ENCODE assay signal across 25 mouse cellular contexts in the genomic region with DNA sequence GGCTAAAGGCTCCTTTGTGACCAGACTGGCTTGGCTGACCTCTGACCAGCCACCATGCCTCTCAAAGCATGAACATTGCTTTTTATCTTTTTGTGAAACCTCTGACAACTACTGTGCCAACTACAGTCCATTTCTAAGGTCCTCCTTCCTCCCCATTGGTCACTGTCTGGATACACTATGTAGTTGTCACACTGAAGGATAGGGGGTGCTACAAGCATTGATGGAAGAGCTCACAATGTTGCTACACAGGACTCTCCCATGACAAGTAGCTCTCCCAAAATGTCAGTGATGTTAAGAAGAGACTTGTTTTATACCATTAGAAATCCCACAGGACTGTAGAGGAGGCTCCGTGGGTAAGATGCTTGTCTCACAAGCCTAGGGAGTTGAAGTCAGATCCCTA.
A peak's percentile ranks its signal among the peaks of the same experiment; 100 is the strongest.
DNase-seq lines count a peak whose midpoint lies in the region; ATAC-seq and TF ChIP-seq lines count a peak whose summit lies in the region.
"Had no signal": no experiment of that assay in that cellular context is flagged by ENCODE, and none has a peak within 500 bp of the region (broad histone marks: within the 10 kb centered on the region; RNA-seq: fewer than 3 reads in every experiment).

No protein-coding gene starts in this region.

- no peak overlapping the region for H3K4me3 ChIP-seq in heart, adult 2 months
- H3K4me3 ChIP-seq in lung, adult 2 months (replicated peaks; ENCODE audit: extremely low read depth, low read depth, low read length), result no peak overlapping the region
- H3K4me3 ChIP-seq in CH12.LX (replicated peaks in 1 of 3; ENCODE audit: low read depth in 2 of 3, low read length in 2 of 3, poor library complexity in 1 of 3), result no peak overlapping the region
- H3K4me3 ChIP-seq in embryonic facial prominence, embryonic 10.5 days, result no peak overlapping the region
- H3K4me3 ChIP-seq: embryonic facial prominence, embryonic 15.5 days; forebrain, embryonic 10.5 days; heart, embryonic 10.5 days; hindbrain, embryonic 13.5 days; intestine, embryonic 15.5 days; kidney, embryonic 15.5 days; limb, embryonic 15.5 days; megakaryocyte, embryonic 14.5 days; stomach, embryonic 15.5 days had no signal

- no peak overlapping the region for H3K4me2 ChIP-seq in CH12.LX (ENCODE audit: insufficient read depth, low read depth, poor library complexity, severe bottlenecking)
- H3K4me2 ChIP-seq: embryonic facial prominence, embryonic 15.5 days; hindbrain, embryonic 13.5 days; intestine, embryonic 15.5 days; kidney, embryonic 15.5 days; limb, embryonic 15.5 days; stomach, embryonic 15.5 days had no signal

- no peak for ATAC-seq in megakaryocyte, adult 5-6 weeks (ENCODE audit: poor library complexity, severe bottlenecking)
- ATAC-seq: activated CD4-positive, CD25-positive, alpha-beta regulatory T cell, adult 4 months; intestine, embryonic 15.5 days; Patski had no signal

- dilution Hi-C loops in CH12.LX (cut with MboI; ENCODE audit: extremely low pct_ligation_motif_present, extremely low pct_unique_long_range_greater_than_20kb, low sequenced_read_pairs), result no loop called here

- H3K9me3 ChIP-seq in CH12.LX (replicated peaks; ENCODE audit: low read length), result no peaks in the 10 kb centered on the region
- no peaks in the 10 kb centered on the region for H3K9me3 ChIP-seq in embryonic facial prominence, embryonic 10.5 days
- H3K9me3 ChIP-seq: embryonic facial prominence, embryonic 15.5 days; forebrain, embryonic 10.5 days; heart, embryonic 10.5 days; hindbrain, embryonic 13.5 days; intestine, embryonic 15.5 days; kidney, embryonic 15.5 days; limb, embryonic 15.5 days; stomach, embryonic 15.5 days had no signal

- no peak for DNase-seq in heart, adult 2 months
- DNase-seq in heart, postnatal 25 days (ENCODE audit: low spot score), result no peak
- no peak for DNase-seq in lung, adult 2 months
- DNase-seq in lung, postnatal 14 days, result no peak
- DNase-seq in CH12.LX (ENCODE audit: extremely low read depth), result peak; percentile 45
- peak; percentile 6 for DNase-seq in embryonic facial prominence, embryonic 10.5 days (ENCODE audit: low spot score)
- DNase-seq: adrenal gland, postnatal 10 days; cerebellum, postnatal 10 days; gastrocnemius, postnatal 14 days; heart, postnatal 10 days; layer of hippocampus, postnatal 36 days; right cerebral cortex, postnatal 25 days; thymus, adult 2 months had no signal

- H3K4me1 ChIP-seq in heart, adult 2 months (ENCODE audit: control insufficient read depth, insufficient read depth, low read length), result no peaks in the 10 kb centered on the region
- H3K4me1 ChIP-seq in lung, adult 2 months (ENCODE audit: control insufficient read depth, insufficient read depth, low read length), result no peaks in the 10 kb centered on the region
- peaks cover 18 to 48% of the 10 kb centered on the region in 2 experiments for H3K4me1 ChIP-seq in CH12.LX (ENCODE audit: control insufficient read depth in 1 of 2, insufficient read depth in 2 of 2)
- peaks cover 20% of the 10 kb centered on the region for H3K4me1 ChIP-seq in embryonic facial prominence, embryonic 10.5 days
- H3K4me1 ChIP-seq: megakaryocyte, embryonic 14.5 days had no signal

- H3K36me3 ChIP-seq in heart, adult 2 months (ENCODE audit: control insufficient read depth, insufficient read depth, low read length), result no peaks in the 10 kb centered on the region
- no peaks in the 10 kb centered on the region for H3K36me3 ChIP-seq in CH12.LX (replicated peaks in 1 of 2; ENCODE audit: control insufficient read depth in 1 of 2, insufficient read depth in 1 of 2, low read length in 1 of 2)
- no peaks in the 10 kb centered on the region for H3K36me3 ChIP-seq in embryonic facial prominence, embryonic 10.5 days (replicated peaks)
- H3K36me3 ChIP-seq: embryonic facial prominence, embryonic 15.5 days; forebrain, embryonic 10.5 days; heart, embryonic 10.5 days; hindbrain, embryonic 13.5 days; intestine, embryonic 15.5 days; kidney, embryonic 15.5 days; limb, embryonic 15.5 days; stomach, embryonic 15.5 days had no signal

- intact Hi-C loops in heart, adult 2 months (cut with DNase I), result no loop called here
- intact Hi-C loops in heart, postnatal 25 days (cut with DNase I), result loop anchor here (10.0 kb wide), 1 partner anchor 510 kb away; no protein-coding TSS in a partner anchor

- peak; percentile 84 for TF ChIP-seq RAD21 in CH12.LX (IDR thresholded peaks at IDR 0.05; ENCODE audit: low read depth, low read length)

- no peak for TF ChIP-seq EP300 in heart, adult 2 months (IDR thresholded peaks at IDR 0.05; ENCODE audit: insufficient read depth, low read depth, low read length)
- no peak for TF ChIP-seq EP300 in CH12.LX (IDR thresholded peaks at IDR 0.05; ENCODE audit: low read length)

- no peak overlapping the region for H3K9ac ChIP-seq in heart, adult 2 months (ENCODE audit: low read depth, low read length)
- H3K9ac ChIP-seq in CH12.LX (ENCODE audit: insufficient read depth, low read depth), result no peak overlapping the region
- H3K9ac ChIP-seq: embryonic facial prominence, embryonic 15.5 days; hindbrain, embryonic 13.5 days; intestine, embryonic 15.5 days; kidney, embryonic 15.5 days; limb, embryonic 15.5 days; stomach, embryonic 15.5 days had no signal

- TF ChIP-seq CTCF in heart, adult 2 months (IDR thresholded peaks at IDR 0.05), result peak; percentile 27
- TF ChIP-seq CTCF in lung, adult 2 months (IDR thresholded peaks at IDR 0.05; ENCODE audit: insufficient read depth, low read length), result 0 out of 2 replicates have a peak, but pooled peaks have one; percentile 1
- TF ChIP-seq CTCF in CH12.LX (conservative IDR thresholded peaks at IDR 0.05 in 1 of 2, IDR thresholded peaks at IDR 0.05 in 1 of 2; ENCODE audit: low read depth in 2 of 2, low read length in 2 of 2), result peak; percentile 9 to 83; a peak in 2 of 4 replicates

- in situ Hi-C loops in CH12.LX (cut with MboI; ENCODE audit: low pct_ligation_motif_present, low pct_unique_long_range_greater_than_20kb, low sequenced_read_pairs), result loop anchor here (10.0 kb wide), 1 partner anchor 810 kb away; no protein-coding TSS in a partner anchor

- WGBS in heart, adult 2 months, result 76% methylated on average over 1 of the region's 1 CpGs
- 81% methylated on average over 1 of the region's 1 CpGs for WGBS in lung, adult 2 months
- 78% methylated on average over 1 of the region's 1 CpGs for WGBS in embryonic facial prominence, embryonic 10.5 days

- TF ChIP-seq POLR2A in heart, adult 2 months (IDR thresholded peaks at IDR 0.05; ENCODE audit: insufficient read depth, low read depth, low read length), result no peak
- TF ChIP-seq POLR2A in lung, adult 2 months (IDR thresholded peaks at IDR 0.05; ENCODE audit: borderline replicate concordance, extremely low read depth, low read depth, low read length), result no peak
- TF ChIP-seq POLR2A in CH12.LX (IDR thresholded peaks at IDR 0.05; ENCODE audit: low read depth, low read length), result no peak

- no peaks in the 10 kb centered on the region for H3K27me3 ChIP-seq in heart, adult 2 months (ENCODE audit: control insufficient read depth, insufficient read depth, low read length)
- no peaks in the 10 kb centered on the region for H3K27me3 ChIP-seq in CH12.LX (replicated peaks)
- peaks cover 11% of the 10 kb centered on the region for H3K27me3 ChIP-seq in embryonic facial prominence, embryonic 10.5 days (replicated peaks; ENCODE audit: low read depth, poor library complexity, severe bottlenecking)
- H3K27me3 ChIP-seq: embryonic facial prominence, embryonic 15.5 days; hindbrain, embryonic 13.5 days; intestine, embryonic 15.5 days; kidney, embryonic 15.5 days; megakaryocyte, embryonic 14.5 days; stomach, embryonic 15.5 days had no signal

- H3K27ac ChIP-seq in heart, adult 2 months, result no peak overlapping the region
- H3K27ac ChIP-seq in CH12.LX (ENCODE audit: insufficient read depth, low read depth), result no peak overlapping the region
- no peak overlapping the region for H3K27ac ChIP-seq in embryonic facial prominence, embryonic 10.5 days (replicated peaks)
- H3K27ac ChIP-seq: embryonic facial prominence, embryonic 15.5 days; forebrain, embryonic 10.5 days; heart, embryonic 10.5 days; hindbrain, embryonic 13.5 days; intestine, embryonic 15.5 days; kidney, embryonic 15.5 days; limb, embryonic 15.5 days; stomach, embryonic 15.5 days had no signal

- no peaks in the 10 kb centered on the region for H3K79me2 ChIP-seq in heart, adult 2 months (replicated peaks; ENCODE audit: control insufficient read depth, insufficient read depth, low read length)
- H3K79me2 ChIP-seq in CH12.LX (replicated peaks; ENCODE audit: control insufficient read depth, extremely low read depth, insufficient read depth, poor library complexity, severe bottlenecking), result no peaks in the 10 kb centered on the region

TF ChIP-seq in CH12.LX, 34 proteins besides CTCF, POLR2A, EP300 and RAD21:
- TF ChIP-seq GABPA (IDR thresholded peaks at IDR 0.05; ENCODE audit: insufficient replicate concordance, low read depth, low read length), result no peak
- TF ChIP-seq SIN3A (IDR thresholded peaks at IDR 0.05; ENCODE audit: low read length), result no peak
- no peak for TF ChIP-seq CHD1 (IDR thresholded peaks at IDR 0.05; ENCODE audit: low read depth, low read length)
- no peak for TF ChIP-seq E2F4 (IDR thresholded peaks at IDR 0.05; ENCODE audit: insufficient replicate concordance, low read depth, low read length)
- no peak for TF ChIP-seq TBP (conservative IDR thresholded peaks at IDR 0.05; ENCODE audit: low read depth, low read length)
- no peak for TF ChIP-seq NELFE (IDR thresholded peaks at IDR 0.05; ENCODE audit: low read depth, low read length)
- no peak for TF ChIP-seq MAZ (IDR thresholded peaks at IDR 0.05; ENCODE audit: low read depth, low read length)
- no peak for TF ChIP-seq CHD2 (IDR thresholded peaks at IDR 0.05; ENCODE audit: low read length)
- no peak for TF ChIP-seq RCOR1 (conservative IDR thresholded peaks at IDR 0.05; ENCODE audit: low read depth, low read length)
- no peak for TF ChIP-seq POLR2AphosphoS2 (IDR thresholded peaks at IDR 0.05; ENCODE audit: low read depth, low read length)
- peak; percentile 84 for TF ChIP-seq SMC3 (IDR thresholded peaks at IDR 0.05; ENCODE audit: low read depth, low read length)
- TF ChIP-seq ZC3H11A (IDR thresholded peaks at IDR 0.05; ENCODE audit: low read depth, low read length), result peak; percentile 73

Comparison
In these comparisons a context has a peak if more than half of its experiments do, and no peak if none do; other contexts are left out.
1. DNase-seq: peak in CH12.LX (single experiment) and embryonic facial prominence, embryonic 10.5 days (single experiment); none in heart, adult 2 months (0 of 2), heart, postnatal 25 days (single experiment), lung, adult 2 months (single experiment) and lung, postnatal 14 days (single experiment).
2. Peak in every context shown above with its lines, with median percentiles within 50 percentile points of each other: CTCF ChIP-seq.